In genomic region chr1:136344768-136345453, GRCm38 (mm10) we compare ENCODE assay signal across 8 mouse cellular contexts. TPM values are rescaled to one million over a fixed set of nuclear protein-coding genes. Genes with fewer than 3 reads are reported as not detected.
A peak's percentile ranks its signal among the peaks of the same experiment; 100 is the strongest.
DNase-seq lines count a peak whose midpoint lies in the region; ATAC-seq and TF ChIP-seq lines count a peak whose summit lies in the region.

No protein-coding gene starts in this region.

- no peak for TF ChIP-seq CTCF in G1E (IDR thresholded peaks at IDR 0.05; ENCODE audit: low read depth, low read length)
- TF ChIP-seq CTCF in liver, embryonic 14.5 days (IDR thresholded peaks at IDR 0.05; ENCODE audit: low read depth), result no peak

- peaks cover 46% of the 10 kb centered on the region for H3K4me1 ChIP-seq in G1E (ENCODE audit: insufficient read depth, low read depth, low read length)
- peaks cover 34% of the 10 kb centered on the region for H3K4me1 ChIP-seq in hindbrain, embryonic 12.5 days
- peaks cover 26 to 38% of the 10 kb centered on the region in 2 experiments for H3K4me1 ChIP-seq in liver, embryonic 14.5 days (replicated peaks; ENCODE audit: control insufficient read depth in 2 of 2, insufficient read depth in 2 of 2, low read length in 1 of 2)

- peak overlapping the region; percentile 97 for H3K9ac ChIP-seq in hindbrain, embryonic 12.5 days
- H3K9ac ChIP-seq in liver, embryonic 14.5 days (replicated peaks), result peak overlapping the region; percentile 94

- no peak for ATAC-seq in G1E (ENCODE audit: extremely low read depth, insufficient number of reproducible peaks, low FRiP score, poor library complexity, severe bottlenecking)
- peak; percentile 7; the same call in 1 of the 2 replicates for ATAC-seq in hindbrain, embryonic 12.5 days (ENCODE audit: low FRiP score)
- ATAC-seq in liver, embryonic 14.5 days (ENCODE audit: insufficient read depth), result no peak

- under 1% methylated on average over 22 of the region's 22 CpGs for WGBS in hindbrain, embryonic 12.5 days
- under 1% methylated on average over 22 of the region's 22 CpGs for WGBS in liver, embryonic 14.5 days (ENCODE audit: insufficient replicate concordance)

- H3K36me3 ChIP-seq in G1E (replicated peaks), result peaks cover 28% of the 10 kb centered on the region
- H3K36me3 ChIP-seq in hindbrain, embryonic 12.5 days, result peaks cover 8% of the 10 kb centered on the region
- peaks cover 14% of the 10 kb centered on the region for H3K36me3 ChIP-seq in liver, embryonic 14.5 days (replicated peaks; ENCODE audit: control insufficient read depth, insufficient read depth, low read depth)

- no peak for TF ChIP-seq EP300 in liver, embryonic 14.5 days (IDR thresholded peaks at IDR 0.05; ENCODE audit: low read depth)

- peak overlapping the region; percentile 85 for H3K4me2 ChIP-seq in hindbrain, embryonic 12.5 days (replicated peaks)
- peak overlapping the region; percentile 99 for H3K4me2 ChIP-seq in liver, embryonic 14.5 days (ENCODE audit: low read depth)

- peak; percentile 26 for DNase-seq in kidney, adult 11 months
- DNase-seq in kidney, postnatal 4 days, result no peak
- peak; percentile 57 for DNase-seq in G1E (ENCODE audit: low spot score)
- peak; percentile 37 for DNase-seq in embryo, embryonic 11 days
- DNase-seq in liver, embryonic 14.5 days (ENCODE audit: low read depth in 3 of 3, low spot score in 3 of 3), result peak in 1 of 3 experiments; percentile 56
- peak; percentile 45 for DNase-seq in right cerebral cortex, postnatal 14 days
- no peak for DNase-seq in retina, postnatal 1 day

- peak overlapping the region; percentile 98 for H3K27ac ChIP-seq in hindbrain, embryonic 12.5 days
- peak overlapping the region; percentile 96 for H3K27ac ChIP-seq in liver, embryonic 14.5 days

- H3K4me3 ChIP-seq in G1E (ENCODE audit: low read depth, low read length), result peak overlapping the region; percentile 79
- peak overlapping the region; percentile 97 for H3K4me3 ChIP-seq in hindbrain, embryonic 12.5 days
- H3K4me3 ChIP-seq in liver, embryonic 14.5 days (ENCODE audit: insufficient read depth in 1 of 2, low read depth in 2 of 2, low read length in 2 of 2), result peak overlapping the region; percentile 86 to 97

- no peaks in the 10 kb centered on the region for H3K27me3 ChIP-seq in G1E (ENCODE audit: insufficient read depth, low read length)
- H3K27me3 ChIP-seq in hindbrain, embryonic 12.5 days, result no peaks in the 10 kb centered on the region
- no peaks in the 10 kb centered on the region for H3K27me3 ChIP-seq in liver, embryonic 14.5 days (ENCODE audit: control insufficient read depth, insufficient read depth, low read length)

- H3K9me3 ChIP-seq in G1E (replicated peaks), result no peaks in the 10 kb centered on the region
- H3K9me3 ChIP-seq in hindbrain, embryonic 12.5 days (replicated peaks), result no peaks in the 10 kb centered on the region
- H3K9me3 ChIP-seq in liver, embryonic 14.5 days (ENCODE audit: control insufficient read depth, low read length), result no peaks in the 10 kb centered on the region

RNA-seq across cellular contexts. Expression of gene Camsap2, which starts 1.0 kb away (rescaled TPM):
- total RNA-seq in G1E (2014; fragmentation: Nextera tagmentation) (44.8 and 46.9 TPM in 2 replicates), G1E (2017) (35.9 and 40.5 TPM in 2 replicates)
- 8.8 and 10.1 TPM in 2 replicates for polyA plus RNA-seq in G1E (2012)
- 38.2 and 39.7 TPM in 2 replicates for polyA plus RNA-seq in hindbrain, embryonic 12.5 days (2016; fragmentation: Nextera tagmentation; extraction: Ambion mirVana)
- polyA plus RNA-seq in liver, embryonic 14.5 days (2012; rRNA removed), result 6.4 and 8.8 TPM in 2 replicates
- 10.3 and 11.7 TPM in 2 replicates for polyA plus RNA-seq in liver, embryonic 14.5 days (2014; fragmentation: Nextera tagmentation; extraction: Ambion mirVana)

Comparison
In these comparisons a context has a peak if more than half of its experiments do, and no peak if none do; other contexts are left out.
1. DNase-seq: peak in kidney, adult 11 months (single experiment), G1E (single experiment), embryo, embryonic 11 days (single experiment) and right cerebral cortex, postnatal 14 days (single experiment); none in kidney, postnatal 4 days (0 of 2) and retina, postnatal 1 day (single experiment).
2. Peak in every context shown above with its lines, with median percentiles within 50 percentile points of each other: H3K4me3 ChIP-seq.